Mouse (Mus musculus): ENCODE results near the gene Ints1.
A peak's percentile ranks its signal among the peaks of the same experiment; 100 is the strongest.

Gene Ints1

DNA sequence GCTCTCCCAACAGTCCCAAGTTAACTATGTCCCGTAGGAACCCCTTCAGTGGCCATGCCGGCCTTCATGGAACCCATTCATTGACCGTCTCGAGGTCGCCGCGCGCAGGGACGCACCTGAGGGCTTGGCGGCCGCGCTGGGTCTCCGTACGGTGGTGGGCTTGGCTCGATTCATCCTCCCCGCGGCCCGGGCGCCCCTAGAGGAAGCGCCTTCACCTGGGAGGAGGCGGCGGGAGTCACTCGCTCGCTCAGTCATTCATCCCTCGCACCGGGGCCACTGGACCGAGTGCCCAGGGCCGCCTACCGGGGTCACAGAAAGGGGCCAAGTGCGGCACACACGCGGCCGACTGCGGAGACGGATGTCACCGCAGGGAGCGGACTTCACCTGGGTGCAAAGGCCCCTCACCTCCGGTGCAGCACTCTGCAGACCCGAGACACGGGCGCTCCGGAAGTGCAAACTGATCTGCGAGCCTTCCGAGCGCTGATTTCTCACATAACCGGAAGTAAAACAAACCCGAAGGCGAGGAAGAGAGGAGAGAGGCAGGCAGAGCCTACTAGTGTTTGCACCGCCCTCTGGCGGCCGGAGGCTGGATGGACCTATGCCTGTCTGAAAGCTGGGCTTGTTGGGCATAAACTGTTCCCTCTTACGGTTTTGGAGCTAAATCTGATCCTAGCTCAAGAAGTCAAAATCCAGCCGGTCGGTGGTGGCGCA, at the start of gene Ints1:
Ints1 (minus strand) TSS at position 459 of the 711 bp plus-strand sequence.
- DNase-seq: peak; percentile 97

DNA sequence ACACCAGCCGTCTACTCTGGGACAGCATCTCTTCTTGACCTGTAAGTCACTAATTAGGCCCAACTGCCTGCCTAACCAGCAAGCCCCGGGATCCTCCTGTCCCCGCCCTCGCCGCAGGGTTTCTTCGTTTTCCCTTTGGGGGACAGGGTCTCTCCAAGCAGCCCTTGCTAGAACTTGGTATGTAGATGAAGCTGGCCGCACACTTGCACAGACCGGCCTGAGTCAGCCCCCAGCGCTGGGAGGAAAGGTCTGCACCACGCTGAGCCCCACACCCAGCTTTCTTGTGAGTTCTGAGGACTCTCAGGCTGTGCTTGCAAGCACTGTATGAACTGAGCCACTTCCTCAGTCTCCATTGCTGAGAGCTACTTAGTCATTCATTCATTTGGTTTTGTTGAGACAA, 49.1 kb upstream of the Ints1 start:
- DNase-seq: no peak

- DNase-seq: no peak
Observed at GRCm38 (mm10) chr5:139821466-139822459, 46.3 kb upstream of the Ints1 start.

GRCm38 (mm10) chr5:139819538-139820181, 44.2 kb upstream of the Ints1 start, which contains the start of gene Tmem184a:
Gene Tmem184a, minus strand, starts transcription at chr5:139819917.
- DNase-seq: no peak

GRCm38 (mm10) chr5:139818801-139819200, 43.3 kb upstream of the Ints1 start:
- peak; percentile 67 for DNase-seq

- no peak for DNase-seq
Observed at GRCm38 (mm10) chr5:139818056-139818455, 42.6 kb upstream of the Ints1 start.

GRCm38 (mm10) chr5:139817292-139817691, 41.8 kb upstream of the Ints1 start:
- no peak for DNase-seq

- DNase-seq: no peak
Observed at GRCm38 (mm10) chr5:139816445-139816844, 41.0 kb upstream of the Ints1 start.

GRCm38 (mm10) chr5:139815964-139816363, 40.5 kb upstream of the Ints1 start:
- no peak for DNase-seq

DNA sequence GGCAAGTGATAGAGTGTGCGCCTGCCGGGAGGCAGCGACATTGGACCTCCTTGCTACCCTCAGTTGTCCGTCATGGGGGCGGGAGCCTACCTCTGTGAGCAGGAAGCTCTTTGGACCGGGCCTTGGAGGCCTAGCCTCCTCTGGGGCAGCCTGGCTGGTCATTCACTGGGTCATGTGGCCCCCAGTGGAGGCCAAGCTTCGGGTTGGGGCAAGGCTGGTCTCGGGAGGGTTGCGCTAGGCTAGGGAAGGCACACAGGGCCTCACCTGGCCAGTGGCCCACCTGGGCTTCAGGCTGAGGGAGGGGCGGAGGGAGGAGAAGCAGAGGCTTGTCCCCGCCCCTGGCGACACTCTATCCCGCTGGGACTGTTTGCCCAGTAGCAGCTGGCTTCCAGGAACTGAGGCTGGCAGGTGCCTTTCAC, 38.5 kb upstream of the Ints1 start:
- no peak for DNase-seq

DNA sequence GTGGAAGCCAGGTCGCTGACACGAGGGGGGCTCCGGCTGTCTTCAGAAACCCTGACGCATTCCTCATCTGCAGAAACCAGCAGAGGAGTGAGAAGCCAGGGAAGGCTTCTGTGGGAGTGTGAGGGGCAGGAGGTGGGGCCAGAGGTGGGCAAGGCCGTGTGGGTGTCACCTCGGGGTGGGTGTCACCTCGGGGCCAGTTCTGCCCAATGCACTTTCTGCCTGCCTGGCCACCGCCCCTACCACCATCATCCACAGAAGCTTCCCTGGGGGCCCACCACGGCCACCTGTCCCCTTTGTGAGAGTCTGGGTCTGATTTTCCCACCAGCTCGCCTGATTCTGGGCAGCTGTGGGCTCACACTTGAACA, 37.6 kb upstream of the Ints1 start:
- DNase-seq: no peak

DNA sequence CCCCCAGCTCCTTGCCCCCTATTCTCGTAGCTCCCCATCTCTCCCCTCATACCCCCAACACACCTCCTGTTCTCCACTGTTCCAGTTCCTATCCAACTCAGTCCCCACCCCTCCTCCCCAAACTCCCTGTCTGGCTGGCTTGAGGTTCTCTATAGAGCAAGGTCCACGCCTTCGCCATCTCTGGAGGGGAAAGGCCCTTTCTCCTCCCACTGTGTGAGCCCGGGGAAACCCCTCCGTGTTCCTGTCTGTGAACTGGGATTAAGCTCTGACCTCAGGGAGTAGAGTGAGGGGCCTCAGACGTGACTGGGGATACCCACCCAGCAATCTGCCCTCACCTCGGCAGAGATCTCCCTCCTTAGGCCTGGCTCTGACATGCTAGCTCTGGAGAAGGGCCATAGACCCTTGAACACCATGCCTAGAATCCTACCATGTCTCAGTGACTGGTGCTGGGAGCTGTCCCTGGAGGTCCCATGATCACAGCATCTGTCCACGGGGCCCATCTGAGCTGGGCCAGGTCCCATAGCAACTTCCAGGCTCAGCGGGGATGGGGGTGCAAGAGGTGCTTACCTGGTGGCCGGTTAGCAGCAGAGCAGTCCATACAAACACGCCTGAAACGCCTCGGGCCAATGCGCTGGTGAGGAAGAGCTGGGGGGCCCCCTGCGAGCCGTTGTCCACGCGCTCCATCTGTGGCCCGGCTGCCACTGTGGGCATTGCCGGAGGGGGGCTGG, 37.1 kb upstream of the Ints1 start:
- DNase-seq: no peak

DNA sequence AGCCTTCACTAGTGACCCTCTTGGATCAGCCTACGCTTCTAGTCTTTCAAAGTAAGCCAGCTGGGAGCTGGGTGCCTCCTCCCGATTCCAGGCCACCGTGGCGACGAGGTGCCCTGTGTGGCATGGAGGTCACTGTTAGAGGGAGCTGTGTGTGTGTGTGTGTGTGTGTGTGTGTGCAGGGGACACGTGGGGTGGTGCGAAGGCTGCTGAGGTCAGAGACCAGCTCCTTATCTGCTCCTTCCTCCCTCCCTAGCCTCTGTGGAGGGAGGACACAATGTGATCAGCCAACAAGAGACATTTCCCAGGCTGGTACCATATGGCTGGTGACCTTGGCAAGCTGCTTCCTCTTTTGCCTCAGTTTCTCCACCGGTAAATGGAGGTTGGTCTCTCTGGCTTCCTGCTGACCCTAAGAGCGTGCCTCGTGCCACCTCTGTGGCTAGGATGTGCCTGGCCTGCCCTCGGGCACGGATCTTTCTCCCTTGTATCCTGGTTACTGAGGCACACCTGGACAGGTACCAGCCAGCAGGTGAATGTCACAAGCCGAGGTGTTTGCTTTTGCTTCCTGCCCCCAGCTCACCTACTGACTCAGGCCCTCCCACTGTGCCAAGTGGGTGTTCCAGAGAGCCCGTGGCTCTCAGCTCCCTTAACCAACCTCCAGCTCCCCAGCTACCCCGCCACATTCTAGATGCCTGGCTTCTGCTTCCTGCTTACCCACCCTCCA, 36.4 kb upstream of the Ints1 start:
- DNase-seq: no peak

DNA sequence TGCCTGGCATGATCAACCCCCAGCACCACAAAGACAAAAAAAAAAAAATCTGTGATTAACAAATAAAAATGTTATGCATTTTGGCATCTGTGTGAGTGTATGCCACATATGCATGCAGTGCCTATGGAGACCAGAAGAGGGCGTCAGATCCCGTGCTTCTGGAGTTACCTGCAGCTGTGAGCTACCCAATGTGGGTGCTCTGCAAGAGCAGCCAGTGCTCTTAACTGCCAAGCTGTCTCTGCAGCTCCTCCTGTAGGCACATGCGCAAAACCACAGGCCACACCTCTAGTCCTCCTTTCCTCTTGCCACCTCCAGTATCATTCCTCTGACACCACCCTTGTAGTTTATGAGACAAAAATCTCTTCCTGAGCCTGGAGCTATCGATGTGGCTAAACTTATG, 33.9 kb upstream of the Ints1 start:
- no peak for DNase-seq

GRCm38 (mm10) chr5:139805924-139806323, 30.4 kb upstream of the Ints1 start:
- no peak for DNase-seq

- DNase-seq: no peak
Observed at GRCm38 (mm10) chr5:139804573-139805111, 29.2 kb upstream of the Ints1 start.

GRCm38 (mm10) chr5:139804107-139804551, 28.7 kb upstream of the Ints1 start:
- DNase-seq: no peak

GRCm38 (mm10) chr5:139803601-139804102, 28.2 kb upstream of the Ints1 start:
- DNase-seq: peak; percentile 44

- no peak for DNase-seq
Observed at GRCm38 (mm10) chr5:139803165-139803564, 27.7 kb upstream of the Ints1 start.

- no peak for DNase-seq
Observed at GRCm38 (mm10) chr5:139801880-139802279, 26.4 kb upstream of the Ints1 start.

DNA sequence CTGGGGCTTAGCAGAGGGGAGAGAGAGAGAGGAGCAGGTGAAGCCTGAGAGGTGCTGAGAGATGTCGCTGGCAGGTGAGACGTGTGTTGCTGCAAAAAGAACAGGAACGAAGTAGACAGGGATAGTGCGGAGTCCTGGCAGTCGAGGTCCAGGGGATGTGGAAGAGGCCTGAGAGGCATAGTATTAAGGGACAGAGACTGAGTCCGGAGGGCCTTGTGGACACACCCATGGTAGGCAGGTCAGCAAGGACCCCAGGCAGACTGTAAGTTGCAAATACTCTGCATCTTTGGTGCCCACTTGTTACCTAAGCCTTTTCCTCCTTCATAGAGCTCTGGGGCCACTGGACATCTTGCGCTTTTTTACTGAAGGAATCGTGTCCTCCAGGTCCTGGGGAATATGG, 25.8 kb upstream of the Ints1 start:
- DNase-seq: no peak

Data from thymus, postnatal 25 days (tissue).